Mouse (Mus musculus) liver, postnatal 0 days (tissue): ENCODE measurements around the gene Cyth1. TPM values are rescaled to one million over a fixed set of nuclear protein-coding genes. Genes with fewer than 3 reads are reported as not detected.

Experiments used
- ATAC-seq: fragments of 200-750 bp; cut with Nextera tagmentation; 2 replicates; pipeline ENCODE4 v1.8.0; 2017; ENCODE audit warnings: mild to moderate bottlenecking, moderate library complexity
- DNase-seq: peaks from one replicate; pipeline ENCODE4 v3.0.0-alpha.2; 2016
- H3K27ac ChIP-seq: fragments of 300-500 bp; sonication (generic); 2 replicates; pipeline ENCODE4 v1.5.1; 2014; ENCODE audit warnings: antibody characterized with exemption, moderate library complexity, mild to moderate bottlenecking, low read depth
- H3K27me3 ChIP-seq: fragments of 300-500 bp; sonication (generic); 2 replicates; pipeline ENCODE4 v1.6.1; 2014; ENCODE audit warnings: low read length, control low read depth, mixed read lengths; ENCODE audit not compliant: insufficient read depth
- H3K36me3 ChIP-seq: fragments of 300-500 bp; sonication (generic); replicated peaks from 2 replicates; pipeline ENCODE4 v1.6.1; 2014; ENCODE audit warnings: mild to moderate bottlenecking, control low read depth, low read length, moderate library complexity, mixed read lengths; ENCODE audit not compliant: insufficient read depth
- H3K4me1 ChIP-seq: fragments of 300-500 bp; sonication (generic); 2 replicates; pipeline ENCODE4 v1.6.1; 2014; ENCODE audit warnings: antibody characterized with exemption, mild to moderate bottlenecking, control low read depth; ENCODE audit not compliant: insufficient read depth
- H3K4me2 ChIP-seq: fragments of 300-500 bp; sonication (generic); 2 replicates; pipeline ENCODE4 v1.6.1; 2014; ENCODE audit warnings: low read depth, mild to moderate bottlenecking, low read length, moderate library complexity, mixed read lengths
- H3K4me3 ChIP-seq: fragments of 300-500 bp; sonication (generic); 2 replicates; pipeline ENCODE4 v1.5.1; 2014; ENCODE audit warnings: low read depth, low read length
- H3K9ac ChIP-seq: fragments of 300-500 bp; sonication (generic); replicated peaks from 2 replicates; pipeline ENCODE4 v1.6.1; 2014; ENCODE audit warnings: mild to moderate bottlenecking, moderate library complexity
- H3K9me3 ChIP-seq: fragments of 300-500 bp; sonication (generic); 2 replicates; pipeline ENCODE4 v1.6.1; 2016; ENCODE audit warnings: mild to moderate bottlenecking, control low read depth, low read length, mixed read lengths
- CTCF ChIP-seq: sonication (generic); IDR thresholded peaks from 2 replicates; pipeline ENCODE4 v1.5.1; 2016; ENCODE audit warnings: antibody characterized with exemption, low read depth
- EP300 ChIP-seq: IDR thresholded peaks from 2 replicates; pipeline ENCODE4 v1.6.1; 2016; ENCODE audit warnings: antibody characterized with exemption, low read depth, mild to moderate bottlenecking
- WGBS: fragments of 180-500 bp; shearing (Covaris S2); extraction: QIAGEN DNeasy Blood & Tissue Kit; methylation state at CpG from one replicate; pipeline ENCODE4 v1.1.7; 2014; ENCODE audit not compliant: insufficient replicate concordance; 5-methylcytosine and 5-hydroxymethylcytosine counted together
- polyA plus RNA-seq: library from polyadenylated mRNA; unstranded; fragments of >200 nt; fragmentation: Nextera tagmentation; extraction: Ambion mirVana; gene quantifications from 2 replicates; pipeline ENCODE4 v1.2.1, GENCODE M21; 2015

The Cyth1 gene
- polyA plus RNA-seq, 1 experiment from 2014 or later: 7.0 TPM

- WGBS: 2% methylated on average over 5 of the region's 5 CpGs
- Histone ChIP-seq H3K4me2 (peak overlapping the region; percentile 91), H3K36me3 (no peaks in the 10 kb centered on the region), H3K9ac (peak overlapping the region; percentile 42), H3K9me3 (no peaks in the 10 kb centered on the region), H3K27ac (peak overlapping the region; percentile 87), H3K27me3 (no peaks in the 10 kb centered on the region), H3K4me3 (peak overlapping the region; percentile 82), H3K4me1 (peaks cover 26% of the 10 kb centered on the region)
- TF ChIP-seq CTCF (no peak), EP300 (no peak)
- ATAC-seq (peak; percentile 43), DNase-seq (no peak)
These were observed 606 bp upstream of the Cyth1 start for GRCm38 (mm10) chr11:118249012-118249383.

- Histone ChIP-seq H3K4me3 (peak overlapping the region; percentile 82), H3K4me2 (peak overlapping the region; percentile 91), H3K4me1 (peaks cover 31% of the 10 kb centered on the region), H3K27me3 (no peaks in the 10 kb centered on the region), H3K36me3 (no peaks in the 10 kb centered on the region), H3K9me3 (no peaks in the 10 kb centered on the region), H3K27ac (peak overlapping the region; percentile 83), H3K9ac (peak overlapping the region; percentile 82)
- TF ChIP-seq CTCF: no peak
- TF ChIP-seq EP300: no peak
- ATAC-seq (no peak), DNase-seq (peak; percentile 75)
- under 1% methylated on average over 43 of the region's 43 CpGs for WGBS
These were observed 865 bp downstream of the Cyth1 start for GRCm38 (mm10) chr11:118247359-118248095.

GRCm38 (mm10) chr11:118246724-118247123, 1.7 kb downstream of the Cyth1 start:
- Histone ChIP-seq H3K4me1 (peaks cover 39% of the 10 kb centered on the region), H3K9ac (peak overlapping the region; percentile 82), H3K27me3 (no peaks in the 10 kb centered on the region), H3K27ac (peak overlapping the region; percentile 83), H3K36me3 (no peaks in the 10 kb centered on the region), H3K9me3 (no peaks in the 10 kb centered on the region), H3K4me3 (peak overlapping the region; percentile 82), H3K4me2 (peak overlapping the region; percentile 91)
- ATAC-seq (no peak), DNase-seq (no peak)
- 61% methylated on average over 5 of the region's 5 CpGs for WGBS
- TF ChIP-seq CTCF (no peak), EP300 (no peak)

- no peak overlapping the region for H3K4me3 ChIP-seq
- no peak for TF ChIP-seq EP300
- WGBS: 76% methylated on average over 2 of the region's 2 CpGs
- ATAC-seq (no peak), DNase-seq (no peak)
- H3K9ac ChIP-seq: no peak overlapping the region; the same call in 1 of the 2 replicates
- no peaks in the 10 kb centered on the region for H3K27me3 ChIP-seq
- H3K27ac ChIP-seq: peak overlapping the region; percentile 23; the same call in 1 of the 2 replicates
- H3K9me3 ChIP-seq: no peaks in the 10 kb centered on the region
- H3K4me1 ChIP-seq: peaks cover 51% of the 10 kb centered on the region
- peak overlapping the region; percentile 36; the same call in 1 of the 2 replicates for H3K4me2 ChIP-seq
- no peaks in the 10 kb centered on the region for H3K36me3 ChIP-seq
These were observed 3.3 kb downstream of the Cyth1 start for GRCm38 (mm10) chr11:118245130-118245529.

GRCm38 (mm10) chr11:118243627-118244261, 4.6 kb downstream of the Cyth1 start:
- Histone ChIP-seq H3K27me3 (no peaks in the 10 kb centered on the region), H3K9ac (no peak overlapping the region), H3K4me2 (peak overlapping the region; percentile 37), H3K27ac (peak overlapping the region; percentile 67), H3K9me3 (no peaks in the 10 kb centered on the region), H3K36me3 (no peaks in the 10 kb centered on the region), H3K4me3 (no peak overlapping the region), H3K4me1 (peaks cover 53% of the 10 kb centered on the region)
- no peak for ATAC-seq
- DNase-seq: no peak
- 54% methylated on average over 6 of the region's 6 CpGs for WGBS
- TF ChIP-seq EP300: no peak
- no peak for TF ChIP-seq CTCF

- WGBS: 55% methylated on average over 4 of the region's 4 CpGs
- Histone ChIP-seq H3K4me1 (peaks cover 59% of the 10 kb centered on the region), H3K36me3 (no peaks in the 10 kb centered on the region), H3K27me3 (no peaks in the 10 kb centered on the region), H3K27ac (no peak overlapping the region), H3K4me2 (no peak overlapping the region), H3K9ac (no peak overlapping the region), H3K9me3 (no peaks in the 10 kb centered on the region), H3K4me3 (no peak overlapping the region)
- DNase-seq (no peak), ATAC-seq (no peak)
- TF ChIP-seq EP300: no peak
These were observed 5.9 kb downstream of the Cyth1 start for GRCm38 (mm10) chr11:118242506-118242905.
